Mouse (Mus musculus) layer of hippocampus, postnatal 36 days (tissue): ENCODE data around the gene 9430015G10Rik. TPM values are rescaled to one million over a fixed set of nuclear protein-coding genes. Genes with fewer than 3 reads are reported as not detected.

Experiments
- DNase-seq, 2 experiments: peaks; one replicate each; pipeline ENCODE4 v3.0.0; 2022
- total RNA-seq, 2 experiments: library from RNA; stranded (reverse); gene quantifications; 2 replicates each; pipeline ENCODE4 v1.2.3; 2021

The 9430015G10Rik gene
- total RNA-seq = 10 to 100 TPM; 31.5 to 32.1 TPM

GRCm38 (mm10) chr4:156109570-156110331 is at the start of gene 9430015G10Rik:
Gene 9430015G10Rik, plus strand, starts transcription at chr4:156109982.
- peak; percentile 98 to 99 for DNase-seq

GRCm38 (mm10) chr4:156063861-156064509 is 45.8 kb upstream of the 9430015G10Rik start:
- no peak for DNase-seq

GRCm38 (mm10) chr4:156064510-156064897 is 45.3 kb upstream of the 9430015G10Rik start:
- DNase-seq = no peak

- DNase-seq = no peak
Measured at GRCm38 (mm10) chr4:156065156-156065894, 44.5 kb upstream of the 9430015G10Rik start.

GRCm38 (mm10) chr4:156067256-156067949 is 42.4 kb upstream of the 9430015G10Rik start:
- DNase-seq = no peak

DNA sequence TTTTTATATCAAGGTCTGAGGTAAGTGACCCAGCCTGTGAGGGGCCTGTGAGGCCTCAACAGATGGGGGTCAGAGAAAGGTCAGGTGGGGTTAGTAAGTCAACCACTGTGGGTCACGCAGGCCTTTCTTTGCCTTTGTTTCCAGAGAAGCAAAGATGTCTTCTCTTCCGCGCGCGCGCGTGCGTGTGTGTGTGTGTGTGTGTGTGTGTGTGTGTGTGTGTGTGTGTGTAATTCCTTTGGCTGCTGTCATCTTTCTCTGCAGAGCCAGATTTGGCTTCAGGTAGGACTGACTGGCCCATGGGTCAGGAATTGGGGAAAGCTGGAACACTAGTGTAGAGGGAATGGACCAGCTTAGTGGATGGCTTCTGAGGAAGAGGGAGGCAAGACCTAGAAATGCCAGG is 40.1 kb upstream of the 9430015G10Rik start:
- no peak for DNase-seq

- DNase-seq = no peak
Measured at GRCm38 (mm10) chr4:156070276-156070675, 39.5 kb upstream of the 9430015G10Rik start.

DNA sequence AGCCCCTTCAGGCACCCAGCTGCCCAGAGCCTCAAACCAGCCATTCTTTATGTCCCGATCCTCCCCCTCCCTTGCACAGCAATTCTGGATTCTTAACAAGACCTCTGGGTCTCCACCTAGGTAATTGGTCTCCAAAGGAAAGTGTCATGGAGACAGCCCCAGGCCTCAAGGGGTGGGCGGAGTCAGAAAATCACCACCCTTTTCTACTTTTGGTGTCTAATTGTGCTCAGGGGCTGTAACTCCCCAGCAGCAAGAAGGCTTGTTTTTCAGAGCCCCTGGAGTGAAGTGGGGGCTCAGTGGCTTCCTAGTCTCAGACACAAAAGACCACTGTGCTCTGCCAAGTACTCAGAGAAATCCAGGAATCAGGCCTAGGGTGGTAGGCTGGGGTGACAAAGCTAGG is 39.1 kb upstream of the 9430015G10Rik start:
- no peak for DNase-seq

- DNase-seq = no peak
Measured at GRCm38 (mm10) chr4:156076911-156077382, 32.8 kb upstream of the 9430015G10Rik start.

GRCm38 (mm10) chr4:156077499-156078301 is 32.1 kb upstream of the 9430015G10Rik start:
- DNase-seq = no peak

DNA sequence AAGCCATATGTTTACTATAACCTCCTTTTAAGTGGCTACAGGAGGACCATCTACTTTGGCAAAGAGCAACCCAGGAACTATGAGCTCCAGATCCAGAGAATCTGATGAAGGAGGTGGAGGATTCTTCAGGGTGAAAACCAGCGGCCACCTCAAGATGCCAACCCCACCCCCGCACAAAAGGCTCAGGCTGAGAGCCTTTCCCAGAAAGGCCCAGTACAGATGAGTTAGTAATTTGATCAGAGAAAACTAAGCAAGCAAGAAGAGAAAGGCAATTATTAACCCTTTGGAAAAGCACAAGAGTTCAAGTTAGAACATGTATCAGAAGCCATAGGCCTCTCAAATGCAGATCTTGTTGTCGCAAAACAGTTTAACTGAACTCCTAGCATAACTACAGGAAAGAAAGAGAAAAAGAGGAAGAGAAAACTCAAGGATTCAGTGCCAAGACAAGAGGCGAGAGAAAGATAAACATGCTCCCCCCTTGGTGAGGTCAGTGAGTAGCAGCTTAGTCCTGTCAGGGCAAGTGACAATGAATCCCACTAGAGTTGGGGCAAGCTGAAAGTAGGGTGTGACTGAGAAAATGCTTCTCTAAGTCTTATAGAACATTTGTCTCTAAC is 27.1 kb upstream of the 9430015G10Rik start:
- no peak for DNase-seq

- no peak for DNase-seq
Measured at GRCm38 (mm10) chr4:156083348-156083747, 26.4 kb upstream of the 9430015G10Rik start.

- DNase-seq = no peak
Measured at GRCm38 (mm10) chr4:156084096-156084879, 25.5 kb upstream of the 9430015G10Rik start.

GRCm38 (mm10) chr4:156085256-156085655 is 24.5 kb upstream of the 9430015G10Rik start:
- DNase-seq = no peak

DNA sequence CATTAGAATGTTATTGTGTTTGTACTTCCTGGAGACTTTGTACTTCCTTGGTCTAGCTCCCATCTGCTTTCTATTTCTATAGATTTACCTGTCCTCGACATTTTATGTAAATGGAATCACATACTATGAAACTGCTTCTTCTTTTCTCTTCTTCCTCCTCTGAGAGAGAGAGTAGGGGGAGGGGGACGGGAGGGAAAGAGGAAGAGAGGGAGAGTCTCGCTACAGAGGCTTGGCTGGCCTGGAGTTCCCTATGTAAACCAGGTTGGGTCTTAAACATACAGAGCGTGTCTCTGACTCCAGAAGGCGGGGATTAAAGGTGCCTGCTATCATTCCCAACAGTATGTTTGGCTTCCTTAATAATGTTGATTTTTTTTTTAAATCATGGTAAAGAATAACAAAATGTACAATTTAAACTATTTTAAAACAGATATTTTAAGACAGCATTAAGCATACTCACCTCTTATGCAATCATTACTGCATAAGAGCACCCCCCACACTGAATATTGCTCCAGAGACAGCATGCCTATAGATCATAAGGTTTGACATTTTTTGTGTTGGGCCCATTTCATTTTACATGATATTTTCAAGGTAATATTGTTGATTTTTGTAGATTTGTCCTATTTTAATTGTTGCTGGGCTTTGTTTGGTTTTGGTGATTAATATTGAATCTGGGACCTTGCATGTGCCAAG is 22.2 kb upstream of the 9430015G10Rik start:
- DNase-seq = no peak

GRCm38 (mm10) chr4:156091236-156091635 is 18.5 kb upstream of the 9430015G10Rik start:
- no peak for DNase-seq

GRCm38 (mm10) chr4:156092765-156093164 is 17.0 kb upstream of the 9430015G10Rik start:
- no peak for DNase-seq

DNA sequence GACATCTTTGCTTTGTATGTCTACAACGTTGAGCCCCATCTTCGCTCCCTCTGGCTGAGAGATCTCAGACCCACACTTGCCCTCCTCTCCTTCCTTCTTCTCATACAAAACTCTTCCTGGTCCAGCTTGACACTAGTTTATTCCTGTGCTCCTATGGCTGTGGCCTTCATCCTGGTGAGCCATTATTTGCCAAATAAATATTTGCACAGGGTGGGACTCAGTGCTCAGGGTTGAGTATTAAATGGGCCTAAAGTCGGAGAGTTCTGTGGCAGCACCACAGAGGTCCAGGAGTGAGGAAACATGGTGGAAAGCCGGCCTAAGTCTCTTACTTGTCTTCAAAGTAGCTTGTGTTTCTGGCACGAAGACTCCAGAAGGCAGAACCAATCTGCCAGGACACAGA is 16.0 kb upstream of the 9430015G10Rik start:
- no peak for DNase-seq

GRCm38 (mm10) chr4:156096191-156096590 is 13.6 kb upstream of the 9430015G10Rik start:
- DNase-seq = no peak
